Mouse (Mus musculus): ENCODE measurements around the gene Tmem214.

DNA sequence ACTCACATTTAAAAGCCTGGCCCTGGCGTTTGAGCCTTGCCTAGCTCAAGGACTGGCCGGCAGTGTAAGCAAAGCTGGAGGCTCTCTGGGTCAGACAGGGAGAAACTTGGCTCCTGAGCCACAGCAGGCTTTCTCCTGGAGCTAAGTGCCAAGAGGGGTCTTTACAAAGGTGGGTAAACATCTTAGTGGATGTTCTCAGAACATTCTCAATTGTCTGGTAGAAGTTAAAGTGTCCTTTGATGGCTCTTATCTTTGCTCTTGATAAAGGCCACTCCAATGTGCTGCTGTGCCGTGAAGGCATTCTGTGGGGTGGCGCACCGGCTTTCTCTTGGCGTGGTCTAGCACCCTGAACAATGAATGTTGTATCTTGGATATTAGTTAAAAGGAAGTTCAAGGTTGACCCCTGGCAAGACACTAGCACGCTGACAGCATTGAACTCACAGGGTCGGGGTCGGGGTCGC lies 54.8 kb downstream of the Tmem214 start:
- TF ChIP-seq TAL1 (IDR thresholded peaks at IDR 0.05; ENCODE audit: low read length) (no peak), GATA1 (IDR thresholded peaks at IDR 0.05; ENCODE audit: low read length) (no peak)

Data from erythroblast, embryonic 14.5 days (primary cell).